Mouse (Mus musculus) c-Kit-positive CD71-positive TER-119-negative erythroid progenitor cells, embryonic 14.5 days (primary cell): ENCODE data around the gene Grhl1.
"Not testable (repeated sequence)": the region's sequence is repeated elsewhere in the genome, so short reads cannot be mapped to it uniquely, and the experiment has no call there.

Experiments used
- DNase-seq: peaks from one replicate; pipeline ENCODE4 v3.0.0-alpha.2; 2013; ENCODE audit warnings: low read depth

Gene Grhl1

GRCm38 (mm10) chr12:24592055-24592454 is 20.0 kb downstream of the Grhl1 start:
- no peak for DNase-seq

- DNase-seq = no peak
Measured at GRCm38 (mm10) chr12:24592956-24593672, 21.0 kb downstream of the Grhl1 start.

DNA sequence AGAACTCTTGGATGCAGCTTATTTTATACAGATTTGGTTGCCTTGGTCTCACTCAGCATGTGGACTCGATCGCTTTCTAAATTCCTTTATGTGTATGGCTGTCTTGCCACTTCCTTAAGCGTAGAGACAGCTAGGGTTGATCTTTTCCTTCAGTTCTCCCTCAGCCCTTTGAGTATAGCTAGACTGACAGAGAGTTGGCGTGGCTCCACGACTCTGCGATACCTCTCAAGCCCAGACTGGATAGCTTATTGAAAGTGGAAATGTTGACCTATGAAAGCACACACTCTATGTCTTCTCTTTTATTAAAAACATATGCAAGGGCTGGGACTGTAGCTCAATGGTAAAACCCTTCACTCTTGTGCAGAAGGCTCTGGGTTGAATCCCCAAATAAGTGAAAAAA is 25.3 kb downstream of the Grhl1 start:
- DNase-seq = no peak

GRCm38 (mm10) chr12:24599366-24599895 is 27.3 kb downstream of the Grhl1 start:
- DNase-seq = no peak

- no peak for DNase-seq
Measured at GRCm38 (mm10) chr12:24600074-24600473, 28.0 kb downstream of the Grhl1 start.

DNA sequence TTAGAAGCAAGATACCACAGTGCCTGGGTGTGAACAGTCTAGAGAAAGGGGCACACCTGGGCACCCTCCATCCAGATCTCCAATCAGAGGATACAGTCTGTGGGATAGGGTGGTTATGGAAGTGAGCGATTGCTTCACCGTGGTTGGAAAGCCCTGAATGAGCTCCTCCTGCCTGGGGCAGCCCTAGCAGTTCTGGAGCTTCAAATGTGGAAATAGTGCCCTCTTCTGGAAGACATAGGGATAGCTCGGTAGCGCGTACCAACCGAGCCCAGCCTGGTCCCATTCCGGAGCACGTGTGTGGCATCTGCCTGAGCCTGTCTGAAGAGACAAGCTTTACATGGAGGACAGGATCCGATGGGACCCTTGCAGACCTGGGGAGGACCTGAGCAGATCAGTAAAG is 28.7 kb downstream of the Grhl1 start:
- DNase-seq = peak; percentile 55

- DNase-seq = peak; percentile 51
Measured at GRCm38 (mm10) chr12:24603266-24603665, 31.2 kb downstream of the Grhl1 start.

DNA sequence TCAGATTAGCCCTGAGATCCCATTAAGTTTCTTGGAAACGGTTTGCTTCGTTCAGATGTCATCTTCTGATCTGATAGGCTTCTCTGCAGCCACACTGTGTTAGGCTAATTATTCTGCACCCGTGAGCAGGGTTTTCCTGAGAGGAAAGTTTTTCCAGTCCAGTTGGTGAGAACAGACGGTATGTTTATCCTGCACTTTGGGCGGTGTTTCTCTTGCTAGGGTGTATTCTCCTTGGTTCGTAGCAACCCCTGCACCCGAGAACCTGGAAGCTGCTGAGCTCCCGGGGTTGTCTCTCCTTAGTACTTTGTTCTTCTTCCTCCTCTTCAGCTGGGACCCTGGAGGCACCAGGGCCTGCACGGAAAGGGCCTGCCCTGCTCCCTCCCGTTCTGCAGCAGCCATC is 34.1 kb downstream of the Grhl1 start:
- DNase-seq = no peak

DNA sequence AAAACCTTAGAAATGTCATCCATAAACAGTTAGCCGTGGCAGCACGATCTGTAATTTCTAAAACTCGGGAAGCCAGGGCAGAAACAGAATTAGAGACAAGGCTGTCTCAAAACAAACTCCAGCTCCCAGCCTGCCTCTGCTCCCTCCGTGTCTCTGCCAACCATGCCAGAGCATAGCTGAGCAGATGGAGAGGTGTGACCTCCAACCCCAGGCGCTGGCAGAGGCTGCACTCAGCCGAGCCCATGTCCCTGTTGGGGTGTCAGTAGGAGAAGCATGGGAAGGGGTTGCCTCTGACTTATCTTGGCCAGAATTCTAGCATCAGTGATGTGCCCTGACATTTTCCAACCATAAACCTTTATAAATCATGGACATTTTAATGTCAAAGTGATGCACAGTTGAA is 40.5 kb downstream of the Grhl1 start:
- DNase-seq = no peak

GRCm38 (mm10) chr12:24614452-24615075 is 42.5 kb downstream of the Grhl1 start:
- DNase-seq = no peak

- DNase-seq = no peak
Measured at GRCm38 (mm10) chr12:24615140-24615539, 43.1 kb downstream of the Grhl1 start.

DNA sequence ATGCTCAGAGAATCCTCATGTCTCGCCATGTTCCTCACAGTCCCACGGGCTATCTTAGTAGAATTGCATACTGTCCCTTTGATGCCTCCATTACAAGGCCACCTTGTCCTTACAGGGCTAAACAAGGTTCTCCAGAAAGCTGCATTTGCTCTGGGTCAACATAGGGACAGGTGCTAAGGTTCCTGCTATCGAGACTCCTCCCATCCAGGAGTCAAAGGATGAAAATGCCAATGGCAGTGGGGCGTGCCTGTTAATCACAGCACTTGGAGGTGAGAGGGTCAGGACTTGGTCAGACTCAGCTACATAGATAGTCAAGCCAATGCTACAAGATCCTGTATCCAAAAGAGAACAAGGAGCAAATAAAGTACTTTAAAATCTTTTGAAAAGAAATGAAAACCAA is 47.4 kb downstream of the Grhl1 start:
- no peak for DNase-seq

DNA sequence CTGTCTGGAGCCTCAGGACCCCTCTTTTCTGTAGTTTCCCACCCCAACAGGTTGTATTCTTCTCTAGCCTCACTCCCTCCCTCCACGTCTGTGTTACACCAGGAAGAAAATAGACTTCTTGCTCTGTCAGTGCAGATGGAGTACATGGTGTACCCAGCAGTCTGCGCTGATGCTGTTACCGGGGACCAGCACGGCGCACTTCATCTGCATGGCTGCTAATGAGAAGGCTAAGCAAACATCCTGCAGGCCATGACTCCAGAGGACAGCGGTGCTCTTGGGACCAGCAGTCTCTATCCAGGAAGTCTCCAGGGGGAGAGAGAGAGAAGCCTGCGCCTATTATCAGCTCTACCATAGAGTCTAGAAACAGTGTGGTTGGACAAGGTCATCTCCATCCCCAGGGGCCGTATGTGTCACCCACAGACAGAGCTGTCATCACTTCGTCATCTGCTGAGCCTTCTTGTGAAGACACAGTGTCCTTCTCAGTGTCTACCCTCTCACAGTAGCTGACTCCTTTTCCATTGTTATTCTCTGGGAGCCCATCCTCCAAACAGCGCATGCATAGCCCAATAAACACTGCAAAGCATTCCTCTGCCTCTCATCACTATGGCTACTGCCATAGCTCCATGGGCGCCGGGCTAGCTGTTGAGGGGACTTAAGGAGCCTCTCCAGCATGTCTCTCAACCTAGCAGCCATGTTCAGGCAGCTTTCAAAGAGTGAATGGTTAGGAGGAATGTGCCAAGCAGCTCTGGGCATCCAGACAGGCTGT is 51.6 kb downstream of the Grhl1 start:
- DNase-seq = no peak

- no peak for DNase-seq
Measured at GRCm38 (mm10) chr12:24626401-24626800, 54.3 kb downstream of the Grhl1 start.

DNA sequence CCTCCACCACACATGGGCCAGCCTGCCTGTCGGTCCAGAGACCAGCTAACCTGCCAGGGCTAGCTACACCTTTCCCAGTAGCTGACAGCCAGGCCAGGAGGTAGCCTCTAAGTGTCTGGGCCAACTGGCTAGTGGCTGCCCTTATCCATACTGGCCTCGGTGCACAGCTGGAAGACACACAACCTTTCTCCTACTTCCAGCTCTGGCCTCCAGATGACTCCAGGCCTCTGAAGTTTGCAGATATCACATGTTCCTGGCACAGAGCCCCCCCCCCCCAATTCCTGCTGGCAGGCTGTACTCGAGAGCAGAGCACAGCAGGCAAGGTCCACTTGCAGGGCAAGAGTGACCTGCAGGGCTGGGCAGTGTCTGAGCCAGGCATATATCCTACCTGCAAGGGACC is 55.1 kb downstream of the Grhl1 start:
- no peak for DNase-seq

DNA sequence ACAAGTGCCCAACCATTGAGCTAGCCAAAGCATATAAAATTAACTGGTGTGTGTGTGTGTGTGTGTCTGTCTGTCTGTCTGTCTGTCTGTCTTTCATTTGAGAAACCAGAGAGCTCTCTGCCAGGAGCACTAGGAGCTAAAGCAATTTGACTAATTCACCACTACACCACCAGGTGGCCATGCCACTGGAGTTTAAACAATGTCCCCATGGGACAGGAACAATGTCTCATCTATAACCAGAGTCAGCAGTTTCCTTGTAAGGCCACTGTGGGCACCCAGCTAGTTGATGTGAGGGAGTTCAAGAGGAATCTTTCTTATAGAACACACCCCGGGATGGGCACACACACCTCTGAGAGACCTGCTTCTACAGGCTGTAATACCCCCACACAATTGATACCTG is 58.1 kb downstream of the Grhl1 start:
- DNase-seq = no peak

DNA sequence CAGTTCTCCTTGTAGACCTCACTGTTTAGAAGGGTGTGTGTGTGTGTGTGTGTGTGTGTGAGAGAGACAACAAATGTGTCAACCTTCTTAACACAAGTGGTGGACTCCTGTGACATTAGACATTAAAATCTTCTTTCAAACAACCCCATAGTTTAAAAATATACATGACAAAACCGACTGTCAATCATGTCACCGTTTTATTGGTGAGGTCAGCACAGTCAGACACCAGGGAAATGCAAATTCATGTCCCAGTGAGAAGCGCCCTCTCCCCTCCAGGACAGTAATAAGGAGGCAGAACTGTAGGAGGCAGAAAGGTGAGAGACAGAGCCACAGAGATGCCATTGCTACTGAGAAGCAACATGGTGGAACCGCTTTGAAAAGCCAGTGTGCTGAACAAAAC is 60.3 kb downstream of the Grhl1 start:
- DNase-seq = no peak

DNA sequence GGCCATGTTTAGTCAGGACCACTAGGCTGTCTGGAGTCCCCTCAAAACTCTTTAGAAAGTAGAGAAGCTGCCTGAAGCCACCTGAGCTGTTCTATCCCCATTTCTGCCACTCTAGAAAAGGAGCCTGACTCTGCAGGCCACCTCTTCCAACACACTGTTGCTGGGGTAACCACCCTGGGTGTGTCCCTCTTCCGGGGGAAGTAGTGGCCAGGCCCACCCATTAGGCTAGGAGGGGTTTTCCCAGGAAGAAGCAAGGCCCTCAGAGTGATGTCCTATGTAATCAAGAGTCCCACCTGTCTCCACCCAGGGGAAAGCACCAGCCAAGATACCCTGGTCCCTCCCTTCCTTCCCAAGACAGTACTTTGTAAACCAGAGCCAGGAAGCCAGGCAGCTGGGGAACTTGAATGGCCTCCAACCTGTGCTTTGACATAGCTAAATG is 61.7 kb downstream of the Grhl1 start:
- DNase-seq = no peak

DNA sequence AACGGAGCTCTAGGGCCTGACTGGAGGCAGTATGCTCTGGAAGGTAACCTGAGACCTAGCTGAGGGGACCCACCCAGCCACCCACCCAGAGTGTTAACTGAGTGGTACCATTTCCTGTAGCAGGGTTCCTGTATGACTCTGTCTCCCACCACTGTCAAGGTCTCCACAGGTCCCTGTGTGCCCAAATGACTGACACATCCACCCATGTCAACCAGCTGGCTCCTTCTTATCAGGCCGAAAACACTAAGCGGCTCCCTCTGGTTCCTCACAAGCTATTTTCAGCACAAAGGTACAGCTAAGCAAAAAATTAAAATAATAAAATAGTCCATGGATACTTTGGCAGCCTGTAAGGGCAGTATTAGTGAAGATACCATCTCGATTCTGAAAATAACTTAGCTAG is 62.1 kb downstream of the Grhl1 start:
- DNase-seq = no peak

- DNase-seq = no peak
Measured at GRCm38 (mm10) chr12:24634648-24635047, 62.6 kb downstream of the Grhl1 start.

DNA sequence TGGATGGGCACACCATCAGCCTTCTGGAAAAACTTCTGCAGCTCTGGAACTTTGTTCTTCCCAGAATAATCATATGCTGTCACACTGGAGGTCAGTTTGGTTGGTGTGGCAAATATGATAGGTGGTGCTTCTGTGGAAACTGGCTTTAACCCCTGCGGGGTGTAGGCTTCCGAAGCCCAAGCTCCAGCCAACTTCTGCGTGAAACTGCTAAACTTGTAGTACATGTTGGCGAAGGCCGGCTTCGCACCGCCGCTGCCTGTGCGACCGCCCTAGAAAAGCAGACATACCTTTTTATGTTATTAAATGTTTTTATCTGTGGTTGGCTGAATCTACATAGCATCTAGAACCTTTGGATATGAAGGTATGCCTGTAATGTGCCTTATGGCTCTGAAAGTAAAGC is 66.7 kb downstream of the Grhl1 start:
- DNase-seq = not testable (repeated sequence)

- no peak for DNase-seq
Measured at GRCm38 (mm10) chr12:24642370-24642802, 70.3 kb downstream of the Grhl1 start.

DNA sequence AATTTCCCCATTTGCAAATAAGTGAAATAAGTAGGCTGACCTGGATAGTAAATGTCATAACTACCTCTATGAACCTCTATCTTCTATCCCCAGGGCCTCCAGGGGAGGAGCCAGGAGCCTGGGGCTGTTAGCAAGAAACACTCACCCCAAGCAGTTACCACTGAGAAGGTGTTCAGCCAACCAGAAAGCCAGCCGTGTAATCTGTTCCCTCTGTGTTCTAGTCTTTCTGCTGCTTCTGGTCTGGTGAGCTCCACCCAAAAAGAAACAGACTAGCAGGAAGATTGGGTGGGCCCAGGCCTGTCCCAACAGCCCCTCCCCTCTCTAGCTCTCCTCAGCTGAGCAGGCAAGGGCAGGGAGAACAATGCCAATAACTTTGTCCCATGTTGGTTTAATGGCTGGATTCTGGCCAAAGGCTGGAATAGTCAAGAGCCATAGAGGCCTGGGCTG is 72.1 kb downstream of the Grhl1 start:
- DNase-seq = peak; percentile 86
